Mouse (Mus musculus): ENCODE measurements around the gene Cacna1b.

Gene Cacna1b

DNA sequence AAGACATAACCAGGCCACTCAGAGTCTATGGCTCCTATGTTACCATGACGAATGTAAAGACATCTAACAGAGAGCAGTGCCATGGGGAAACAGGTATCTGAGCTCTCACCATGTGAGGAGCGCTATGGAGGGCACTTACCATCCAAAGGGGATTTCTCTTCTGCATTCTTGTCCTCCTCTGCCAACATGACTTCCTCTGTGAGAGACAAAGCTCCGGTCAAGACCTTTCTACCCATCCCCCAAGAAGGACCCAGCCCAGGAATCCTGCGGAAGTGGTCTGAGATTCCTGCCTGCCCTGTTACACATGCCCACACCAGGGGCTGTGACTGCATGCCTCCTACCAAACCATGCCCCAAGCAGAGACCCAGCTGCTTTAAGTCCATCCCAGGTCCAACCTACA lies 44.0 kb downstream of the Cacna1b start:
- no peak for DNase-seq (ENCODE audit: low spot score)

GRCm38 (mm10) chr2:24717963-24718362 lies 45.0 kb downstream of the Cacna1b start:
- no peak for DNase-seq (ENCODE audit: low spot score)

GRCm38 (mm10) chr2:24717461-24717860 lies 45.5 kb downstream of the Cacna1b start:
- no peak for DNase-seq (ENCODE audit: low spot score)

- DNase-seq (ENCODE audit: low spot score): no peak
Observed at GRCm38 (mm10) chr2:24705929-24706328, 57.0 kb downstream of the Cacna1b start.

DNA sequence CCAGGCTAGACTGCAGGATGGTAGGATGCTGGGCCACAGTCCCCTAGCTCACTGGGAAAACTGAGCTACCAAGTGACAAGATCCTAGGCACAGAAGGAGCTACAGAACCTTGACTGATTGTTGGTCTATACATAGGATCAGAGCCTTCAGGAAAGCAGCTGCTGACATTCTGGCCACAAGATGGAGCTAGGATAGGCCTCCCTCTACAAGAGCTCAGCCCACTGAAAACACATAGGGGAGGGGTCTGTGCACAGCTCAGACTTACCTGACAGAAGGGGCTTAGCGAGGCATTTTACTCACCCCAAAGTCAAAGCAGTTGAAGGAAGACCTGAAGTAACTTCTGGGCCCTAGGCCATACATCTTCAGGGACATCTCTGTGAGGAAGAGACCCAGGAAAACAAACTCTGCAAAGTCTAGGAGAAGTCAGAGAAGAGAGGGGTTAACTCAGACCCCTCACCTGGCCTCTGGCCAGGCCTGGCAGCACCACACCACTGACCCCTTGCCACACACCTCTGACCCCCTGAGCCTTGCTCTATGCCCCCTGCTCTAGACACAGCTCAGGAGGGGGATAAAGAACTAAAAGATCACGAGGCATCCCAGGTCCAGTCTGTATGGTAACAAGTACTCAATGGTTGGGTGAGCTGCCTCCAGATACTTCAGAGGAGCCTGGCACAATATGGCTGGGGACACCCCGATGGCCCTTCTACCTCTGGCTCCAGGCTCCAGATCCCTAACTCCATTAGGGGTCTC lies 60.6 kb downstream of the Cacna1b start:
- DNase-seq (ENCODE audit: low spot score): no peak

DNA sequence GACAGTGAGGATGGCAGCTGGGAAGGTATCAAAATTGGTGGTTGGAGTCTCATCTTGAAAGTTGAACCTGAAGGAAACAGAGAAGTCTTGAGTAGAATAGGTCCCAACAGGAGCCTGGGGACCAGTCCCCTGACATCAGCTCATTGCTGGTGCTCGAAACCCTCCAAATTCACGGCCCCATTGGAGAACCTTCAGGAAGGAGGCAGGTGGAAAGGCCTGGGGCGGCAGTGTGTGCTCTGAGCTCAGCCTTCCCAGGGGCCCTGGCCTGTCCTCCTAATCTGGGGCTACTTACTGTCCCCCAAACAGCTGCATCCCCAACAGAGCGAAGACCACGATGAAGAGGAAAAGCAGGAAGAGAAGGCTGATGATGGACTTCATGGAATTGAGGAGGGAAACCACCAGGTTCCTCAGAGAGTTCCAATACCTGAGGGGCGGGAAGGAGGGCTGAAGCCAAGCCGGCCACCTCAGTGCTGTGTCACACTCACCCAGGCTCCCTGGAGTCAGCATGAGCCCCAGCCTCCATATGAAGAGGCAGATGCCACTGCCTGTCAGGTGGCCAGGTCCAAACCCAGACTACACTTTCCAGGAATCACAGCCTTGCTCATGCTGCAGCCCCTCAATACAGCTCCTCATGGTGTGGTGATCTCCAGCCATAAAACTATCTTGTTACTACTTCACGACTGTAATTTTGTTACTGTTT lies 65.5 kb downstream of the Cacna1b start:
- DNase-seq (ENCODE audit: low spot score): no peak

- DNase-seq (ENCODE audit: low spot score): no peak
Observed at GRCm38 (mm10) chr2:24692371-24692770, 70.6 kb downstream of the Cacna1b start.

GRCm38 (mm10) chr2:24690356-24690755 lies 72.6 kb downstream of the Cacna1b start:
- no peak for DNase-seq (ENCODE audit: low spot score)

DNA sequence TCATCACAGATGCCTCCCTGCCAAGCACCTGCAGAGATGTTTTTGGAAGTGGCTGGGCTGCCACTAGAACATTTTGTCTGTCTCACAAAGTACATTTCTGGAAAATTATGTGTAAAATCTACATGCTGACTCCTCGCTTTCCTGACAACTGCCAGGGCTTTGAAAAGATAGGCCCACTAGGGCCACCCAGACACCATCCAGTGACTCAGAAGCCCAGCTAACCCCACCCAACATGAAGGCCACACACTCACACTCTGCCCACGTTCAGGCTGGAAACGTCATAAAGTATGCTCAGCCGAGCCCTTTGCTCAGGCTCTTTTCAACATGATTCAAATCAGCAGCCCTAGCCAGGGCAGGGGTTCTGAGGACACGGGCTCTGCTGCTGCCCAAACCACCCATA lies 77.6 kb downstream of the Cacna1b start:
- DNase-seq (ENCODE audit: low spot score): no peak

DNA sequence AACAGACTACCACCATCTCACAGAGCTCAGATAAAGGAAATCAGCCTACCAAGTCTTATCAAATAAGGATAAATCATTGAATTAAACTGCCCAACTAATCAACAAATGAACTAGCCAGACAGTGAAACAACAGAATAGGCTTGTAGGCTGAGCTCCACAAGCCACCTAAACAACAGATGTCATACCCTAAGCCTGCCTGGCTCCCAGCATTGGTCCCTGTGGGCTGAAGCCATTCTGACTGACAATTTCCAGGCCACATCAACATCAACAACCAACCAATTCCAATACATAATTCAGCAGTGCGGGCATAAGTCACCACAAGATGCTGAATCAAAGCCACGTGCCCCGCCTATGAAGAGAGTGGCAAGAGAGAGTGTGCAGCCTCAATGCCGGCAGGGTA lies 78.2 kb downstream of the Cacna1b start:
- DNase-seq (ENCODE audit: low spot score): no peak

DNA sequence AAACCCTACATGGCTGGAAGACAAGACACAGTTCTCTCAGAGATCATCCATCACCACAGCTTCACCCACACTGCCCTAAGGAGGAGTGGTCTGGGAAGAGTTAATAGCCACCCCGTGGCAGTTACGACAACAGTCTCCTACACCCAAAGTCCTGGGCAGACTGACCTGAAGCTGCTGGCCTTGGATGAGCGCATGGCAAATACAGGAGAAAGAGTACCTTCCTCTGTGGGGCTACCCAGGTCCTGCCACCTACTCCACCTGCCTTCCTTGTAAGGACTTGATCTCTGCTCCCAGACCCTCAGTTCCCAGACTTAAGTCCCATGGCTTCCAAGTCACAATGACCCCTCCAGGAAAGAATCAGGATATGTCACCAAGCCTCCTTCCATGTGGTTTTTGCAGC lies 79.7 kb downstream of the Cacna1b start:
- no peak for DNase-seq (ENCODE audit: low spot score)

- no peak for DNase-seq (ENCODE audit: low spot score)
Observed at GRCm38 (mm10) chr2:24680731-24681130, 82.2 kb downstream of the Cacna1b start.

DNA sequence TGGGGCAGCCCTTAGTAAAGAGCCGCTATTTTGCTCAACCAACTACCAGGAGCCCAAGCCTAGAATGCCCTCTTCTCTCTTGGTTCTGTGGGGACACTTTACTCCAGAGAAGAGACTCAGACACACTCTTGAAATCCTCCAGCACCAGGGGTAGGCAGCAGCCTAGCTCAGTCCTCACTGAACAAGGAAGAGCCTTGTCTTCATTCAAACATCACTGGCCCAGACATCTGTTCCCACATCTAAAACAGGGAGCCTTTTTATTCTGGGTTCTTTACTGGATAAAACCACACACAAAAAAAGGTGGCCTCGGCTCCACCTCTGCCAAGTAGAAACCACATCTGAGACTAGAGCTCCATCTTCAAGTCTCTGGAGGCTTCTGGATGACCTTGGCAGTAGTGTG lies 82.8 kb downstream of the Cacna1b start:
- DNase-seq (ENCODE audit: low spot score): no peak

GRCm38 (mm10) chr2:24679012-24679651 lies 83.8 kb downstream of the Cacna1b start:
- DNase-seq (ENCODE audit: low spot score): peak; percentile 4

DNA sequence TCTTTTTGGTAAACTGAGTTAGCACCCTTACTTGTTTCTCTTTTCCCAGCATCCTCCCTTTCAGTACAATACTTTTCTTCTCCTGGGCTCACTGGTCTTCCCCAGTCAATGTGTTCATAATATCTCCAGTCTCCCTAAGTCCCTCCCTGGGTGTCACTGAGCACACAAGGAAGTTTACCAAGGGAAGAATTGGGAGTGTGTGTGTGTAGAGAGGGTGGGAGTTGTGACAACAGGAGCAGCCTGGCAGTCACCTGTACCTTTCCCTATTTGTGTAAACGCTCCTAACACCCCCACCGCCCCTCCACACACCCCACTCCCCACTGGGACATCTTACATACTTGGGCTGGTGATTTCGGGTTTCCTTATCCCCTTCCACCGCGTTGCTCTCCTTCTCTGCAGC lies 84.4 kb downstream of the Cacna1b start:
- no peak for DNase-seq (ENCODE audit: low spot score)

DNA sequence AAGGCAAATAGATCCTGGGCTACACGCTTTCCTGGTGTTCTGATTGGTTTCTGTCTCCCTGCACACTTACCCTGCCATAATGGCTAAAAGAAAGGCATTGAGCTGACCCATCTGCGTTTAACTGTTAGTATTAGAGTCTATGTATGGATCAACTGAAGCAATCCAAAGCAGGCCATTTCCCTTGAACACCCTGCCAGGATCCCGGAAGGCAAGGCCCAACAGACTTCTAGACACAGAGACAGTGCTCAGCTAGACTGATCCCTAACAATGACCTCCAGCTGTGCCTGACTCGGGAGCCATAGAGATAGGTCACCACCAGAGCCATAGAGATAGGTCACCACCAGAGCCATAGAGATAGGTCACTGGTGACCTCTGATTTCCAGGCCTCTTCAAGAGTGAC lies 84.8 kb downstream of the Cacna1b start:
- no peak for DNase-seq (ENCODE audit: low spot score)

- DNase-seq (ENCODE audit: low spot score): no peak
Observed at GRCm38 (mm10) chr2:24677629-24678028, 85.3 kb downstream of the Cacna1b start.

- DNase-seq (ENCODE audit: low spot score): no peak
Observed at GRCm38 (mm10) chr2:24674432-24675006, 88.4 kb downstream of the Cacna1b start.

DNA sequence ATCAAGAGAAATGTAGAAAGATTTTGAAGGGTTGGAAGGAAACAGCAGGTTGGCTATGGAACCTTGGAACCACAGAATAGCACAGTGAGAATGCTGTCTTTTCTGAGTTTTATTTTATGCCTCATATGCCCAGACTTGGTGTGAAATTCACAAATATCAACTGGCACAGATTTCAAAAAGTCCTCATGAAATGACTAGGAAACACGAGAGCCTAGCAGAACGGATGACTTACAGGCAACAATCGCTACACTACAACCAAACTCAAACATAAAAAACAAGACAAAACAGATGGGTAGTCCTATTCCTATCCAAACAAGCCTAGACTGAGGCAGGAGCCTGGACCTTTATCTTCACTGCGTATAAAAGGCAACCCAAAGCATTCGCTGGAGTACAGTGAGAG lies 94.4 kb downstream of the Cacna1b start:
- no peak for DNase-seq (ENCODE audit: low spot score)

DNA sequence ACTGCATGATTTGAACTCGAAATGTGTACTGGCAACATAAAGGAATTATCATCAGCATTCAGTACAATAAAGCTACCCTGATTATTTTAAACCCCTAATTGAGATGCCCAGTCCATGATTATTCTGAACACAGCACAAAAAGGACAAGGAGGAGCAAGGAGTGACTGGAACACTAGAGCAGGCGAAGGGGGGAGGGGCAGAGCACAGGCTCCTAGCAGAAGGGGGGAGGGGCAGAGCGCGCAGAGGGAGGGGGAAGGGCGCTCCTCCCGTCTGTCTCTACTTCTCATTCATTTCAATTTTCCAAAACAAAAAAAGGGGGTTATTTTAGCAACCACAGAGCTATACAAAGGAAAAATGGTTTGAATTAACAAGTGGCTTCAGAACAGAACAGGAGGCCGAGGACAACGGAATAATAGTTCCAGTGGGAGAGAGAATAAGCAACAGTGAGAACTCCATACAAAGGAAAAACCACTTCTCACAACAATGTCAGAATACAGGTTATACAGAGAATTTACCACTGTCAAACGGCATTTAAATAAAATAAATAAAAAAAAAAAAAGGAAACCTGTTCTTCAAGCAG lies 98.2 kb downstream of the Cacna1b start:
- no peak for DNase-seq (ENCODE audit: low spot score)

DNA sequence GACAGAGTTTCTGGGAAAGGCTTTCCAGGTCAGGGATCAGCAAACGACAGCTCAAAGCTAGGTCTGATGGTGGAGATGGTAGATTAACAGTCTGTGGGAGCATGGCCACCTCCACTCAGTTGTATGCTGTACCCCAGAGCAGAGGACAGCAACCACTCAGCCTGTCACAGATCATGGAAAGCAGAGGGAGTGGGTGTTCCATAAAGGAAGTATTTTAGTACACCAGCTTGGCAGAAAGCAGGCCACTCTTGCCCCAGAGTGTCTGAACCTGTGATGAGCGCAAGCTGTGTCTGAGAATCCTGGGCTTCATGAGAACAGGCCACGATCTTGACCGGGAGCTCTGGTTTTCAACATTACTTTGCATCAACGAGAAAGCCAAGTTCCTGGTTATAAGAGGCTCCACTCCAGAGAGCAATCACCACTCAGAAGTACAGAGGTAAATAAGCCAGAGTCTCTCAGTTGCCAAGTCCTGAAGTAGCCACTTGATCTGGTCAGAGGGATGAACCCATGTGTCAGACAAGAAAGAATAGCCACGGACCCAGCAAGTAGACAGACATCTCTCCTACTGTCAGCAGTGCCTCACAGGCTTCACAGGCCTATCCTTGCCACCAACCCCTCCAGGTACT lies 103.7 kb downstream of the Cacna1b start:
- no peak for DNase-seq (ENCODE audit: low spot score)

- DNase-seq (ENCODE audit: low spot score): no peak
Observed at GRCm38 (mm10) chr2:24648503-24648902, 114.4 kb downstream of the Cacna1b start.
